Mouse (Mus musculus) thymus, postnatal 4 days (tissue): Measurements from ENCODE around the gene Olfr798.

Experiments used
- DNase-seq: peaks from one replicate; pipeline ENCODE4 v3.0.0; 2021

The Olfr798 gene

DNA sequence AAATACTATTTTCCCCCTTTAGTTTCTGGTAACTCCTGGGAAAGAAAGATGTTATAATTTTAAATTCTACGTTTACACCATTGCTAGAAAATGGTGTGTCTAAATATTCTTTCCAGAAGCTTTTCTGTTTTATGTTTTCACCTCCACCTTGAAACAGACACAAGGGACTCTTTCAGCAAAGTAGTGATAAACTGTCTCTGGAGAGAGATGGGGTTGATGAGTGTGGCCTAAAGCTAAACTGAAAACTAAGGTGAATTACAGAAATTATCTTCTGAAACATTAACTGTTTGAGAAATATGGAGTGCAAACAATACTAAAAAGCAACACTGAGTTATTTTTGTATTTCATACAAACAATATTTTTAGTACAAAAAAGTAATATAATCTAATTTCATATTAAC, at the start of gene Olfr798:
TSS of gene Olfr798 (minus strand) at position 101 of the 400 bp plus-strand sequence.
- no peak for DNase-seq

DNA sequence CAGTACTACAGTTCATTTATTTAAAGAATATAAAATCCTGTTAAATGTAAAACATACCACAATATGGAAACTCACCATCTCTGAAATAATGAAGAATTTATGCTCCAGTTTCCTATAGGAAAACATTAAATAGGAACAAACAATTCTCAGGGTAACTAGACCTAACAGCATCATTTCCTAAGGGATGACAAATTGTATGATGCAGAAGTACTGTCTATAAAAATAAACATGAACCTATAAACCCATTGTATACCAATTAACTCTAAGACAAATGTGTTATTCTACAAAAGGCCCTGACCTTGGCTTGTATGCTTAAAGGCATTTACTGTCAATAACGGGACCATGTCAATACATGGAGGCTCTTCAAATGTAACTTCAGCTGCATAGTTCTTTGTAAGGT, 46.0 kb upstream of the Olfr798 start, which contains the start of gene Olfr801:
TSS of gene Olfr801 (minus strand) at position 101 of the 400 bp plus-strand sequence.
- no peak for DNase-seq

DNA sequence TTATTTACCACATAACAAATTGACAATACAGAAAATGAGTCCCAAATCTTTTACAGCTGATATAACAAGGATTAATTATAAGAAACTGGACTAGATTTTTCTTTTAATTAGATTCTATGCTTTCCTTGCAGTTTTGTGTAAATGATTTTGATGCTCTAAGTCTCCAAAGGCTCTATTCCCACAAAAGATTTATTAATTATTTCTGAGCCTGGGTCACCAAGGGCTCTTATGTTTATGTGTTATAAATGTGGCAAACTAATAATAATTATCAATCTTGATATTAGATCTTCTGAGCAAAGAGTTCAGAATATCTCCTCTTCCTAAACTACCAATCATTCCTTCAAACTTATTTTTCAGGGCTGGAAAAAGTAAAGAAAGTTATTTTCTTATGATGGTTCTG, 29.7 kb upstream of the Olfr798 start, which contains the start of gene Olfr800:
TSS of gene Olfr800 (plus strand) at position 301 of the 400 bp plus-strand sequence.
- no peak for DNase-seq

DNA sequence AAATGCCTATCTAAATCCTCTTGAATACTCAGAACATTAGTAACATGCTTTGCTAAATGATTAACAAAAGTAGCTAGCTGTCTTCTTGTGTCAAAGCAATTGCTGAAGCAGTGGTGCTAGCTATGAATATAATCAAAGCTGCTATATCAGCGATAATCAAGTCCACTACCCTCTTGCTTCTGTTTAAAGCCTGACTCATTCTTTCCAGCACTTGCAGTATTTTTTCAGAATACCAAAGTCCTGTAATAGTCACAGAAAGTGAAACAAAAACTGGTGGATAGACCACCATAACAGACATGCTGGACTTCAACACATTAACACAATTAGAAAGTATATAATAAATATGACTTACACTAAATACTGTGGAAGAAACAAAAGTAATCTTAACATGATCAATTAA, 24.0 kb upstream of the Olfr798 start:
- no peak for DNase-seq

DNA sequence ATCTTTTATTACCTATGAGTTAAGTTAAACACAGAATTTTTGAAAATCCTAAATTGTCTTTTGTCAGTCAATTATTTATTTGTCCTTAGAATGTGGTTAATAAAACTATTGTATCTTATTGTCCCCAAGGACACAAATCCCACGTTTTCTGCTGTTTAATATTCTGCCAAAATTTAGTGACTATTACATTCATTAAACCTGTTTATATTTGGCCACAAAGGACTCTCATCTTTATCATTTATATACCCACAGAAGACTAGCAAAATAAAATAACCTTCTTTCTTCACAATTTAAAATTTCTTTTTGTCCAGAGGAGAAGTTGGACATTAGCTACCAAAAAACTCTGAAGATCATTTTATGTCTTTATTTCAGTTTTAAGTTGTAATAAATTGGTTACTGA, 9.4 kb upstream of the Olfr798 start, which contains the start of gene Olfr799:
TSS of gene Olfr799 (plus strand) at position 301 of the 400 bp plus-strand sequence.
- DNase-seq = no peak

DNA sequence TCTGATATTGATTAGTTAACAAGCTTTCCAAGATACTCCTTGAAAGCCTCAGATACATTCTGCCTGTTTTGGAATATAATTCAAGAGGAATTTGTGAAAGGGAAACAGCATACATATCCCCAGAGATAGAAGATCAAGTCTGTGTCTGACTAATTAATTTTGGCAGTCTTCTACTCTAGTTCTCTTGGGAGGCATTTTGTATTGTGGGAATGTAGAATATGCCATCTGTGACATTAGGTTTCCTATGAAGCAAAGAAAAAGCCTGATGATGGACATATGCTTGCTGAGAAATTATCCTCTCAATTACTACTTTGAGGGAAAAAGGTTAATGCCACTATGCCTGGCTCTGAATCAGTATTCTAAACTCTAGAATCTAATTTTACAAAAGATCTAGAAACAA, 4.5 kb downstream of the Olfr798 start:
- no peak for DNase-seq

DNA sequence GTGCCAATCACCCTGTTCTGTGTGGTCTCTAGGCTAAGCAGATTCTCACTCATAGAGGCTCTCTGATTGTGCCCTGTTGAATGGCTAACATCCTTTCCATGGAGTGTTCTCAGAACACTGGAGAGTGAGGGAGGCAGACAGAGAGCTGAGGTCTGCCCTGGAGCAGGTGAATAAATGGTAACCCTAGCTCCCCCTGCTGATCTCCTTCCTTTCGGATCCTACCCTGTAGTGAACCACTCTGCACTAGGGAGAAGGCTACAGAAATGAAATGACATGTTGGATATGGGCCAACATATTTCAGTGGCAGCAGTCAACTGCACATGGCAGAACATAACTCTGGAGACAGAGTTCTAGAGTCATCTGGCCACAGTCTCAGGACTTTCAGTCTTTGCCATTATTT, 6.0 kb downstream of the Olfr798 start:
- no peak for DNase-seq

DNA sequence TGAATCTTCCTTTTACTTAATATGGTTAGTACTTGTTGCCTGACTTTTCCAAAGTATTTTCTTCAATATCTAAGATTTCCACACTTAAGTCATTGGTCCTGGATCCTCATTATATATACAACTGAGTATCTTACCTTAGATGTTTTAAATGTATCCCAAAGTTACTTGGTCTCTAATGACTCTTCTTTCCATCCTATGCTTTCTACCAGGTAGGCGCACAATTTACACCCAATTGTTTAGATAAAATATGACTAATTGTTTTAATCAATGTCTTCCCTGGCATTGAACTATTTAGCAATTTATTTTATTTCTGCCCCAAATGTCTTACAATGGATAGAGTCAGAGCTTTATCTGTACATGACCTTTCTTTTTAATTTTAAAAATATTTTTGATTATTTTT, 15.3 kb downstream of the Olfr798 start, which contains the start of gene Olfr796:
TSS of gene Olfr796 (minus strand) at position 101 of the 400 bp plus-strand sequence.
- no peak for DNase-seq

DNA sequence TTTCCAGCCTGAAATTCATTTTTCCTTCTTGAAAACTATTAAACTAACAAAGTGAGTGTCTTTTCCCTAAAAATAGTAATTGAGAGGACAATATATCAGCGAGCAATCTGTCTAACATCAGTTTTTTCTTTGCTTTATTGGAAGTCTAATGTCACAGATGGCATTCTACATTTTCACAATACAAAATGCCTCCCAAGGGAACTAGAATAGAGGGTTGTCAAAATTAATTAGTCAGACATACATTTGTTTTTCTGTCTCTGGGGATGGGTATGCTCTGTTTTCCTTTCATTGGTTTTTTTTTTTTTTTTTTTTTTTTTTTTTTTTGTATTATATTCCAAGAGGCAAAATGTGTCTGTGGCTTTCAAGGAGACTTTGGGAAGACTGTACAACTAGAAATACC, 50.7 kb downstream of the Olfr798 start:
- no peak for DNase-seq
